Mouse (Mus musculus): Measurements from ENCODE around the gene Fam69a.
"Not testable (repeated sequence)": the region's sequence is repeated elsewhere in the genome, so short reads cannot be mapped to it uniquely, and the experiment has no call there.

The Fam69a gene

DNA sequence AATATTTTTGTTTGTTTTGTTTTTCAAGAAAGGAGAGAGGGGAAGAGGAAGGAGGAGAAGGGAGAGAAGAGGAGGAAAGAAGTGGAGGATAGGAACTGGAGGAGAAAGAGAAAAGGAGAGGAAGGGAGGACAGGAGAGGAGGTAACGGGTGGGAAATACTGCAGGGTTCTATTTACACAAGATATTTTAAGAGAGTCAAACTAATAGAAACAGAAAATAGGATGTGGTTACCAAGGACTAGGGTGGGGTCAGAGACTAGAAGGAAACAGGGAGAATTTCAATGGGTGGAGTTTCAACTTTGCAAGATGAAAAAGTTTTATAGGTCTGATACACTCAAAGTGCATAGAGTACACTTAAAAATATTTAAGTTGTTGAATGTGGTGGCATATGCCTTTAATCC is 7.0 kb downstream of the Fam69a start:
- DNase-seq (ENCODE audit: low spot score): no peak

DNA sequence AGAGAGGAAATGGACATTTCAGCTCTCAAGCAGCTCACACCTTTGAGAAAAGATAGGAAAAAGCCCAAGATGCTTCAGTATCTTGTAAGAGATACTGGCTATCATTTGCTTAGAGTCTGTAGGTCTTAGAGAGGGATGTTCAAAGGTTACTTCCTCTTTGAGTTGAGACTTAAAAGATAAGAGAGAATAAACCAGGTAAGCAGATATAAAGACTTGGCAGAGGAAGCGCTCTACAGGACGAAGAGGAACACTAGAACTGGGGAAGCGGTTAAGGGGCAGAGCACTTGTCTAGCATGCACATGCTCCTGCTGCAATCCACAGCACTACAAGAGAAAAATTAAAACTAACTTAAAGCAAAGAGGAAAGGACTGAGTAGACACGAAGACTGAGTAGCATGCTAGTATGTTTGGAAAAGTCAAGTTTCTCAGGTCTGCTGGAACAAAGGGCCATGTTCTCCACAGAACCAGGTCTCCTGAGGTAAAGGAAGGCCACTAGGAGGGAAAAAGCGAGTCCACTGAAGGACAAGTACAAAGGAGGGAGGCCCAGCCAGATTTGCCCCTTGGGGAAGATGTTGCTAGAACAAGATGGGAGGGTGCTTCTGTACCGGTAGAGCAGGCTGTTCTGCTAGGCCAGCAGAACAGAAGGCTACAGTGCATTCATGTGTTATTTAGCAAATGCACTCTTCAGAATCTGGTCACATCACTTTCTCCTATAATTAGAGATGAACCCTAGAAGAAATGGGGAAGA is 8.4 kb downstream of the Fam69a start:
- peak; percentile 60 for DNase-seq (ENCODE audit: low spot score)

DNA sequence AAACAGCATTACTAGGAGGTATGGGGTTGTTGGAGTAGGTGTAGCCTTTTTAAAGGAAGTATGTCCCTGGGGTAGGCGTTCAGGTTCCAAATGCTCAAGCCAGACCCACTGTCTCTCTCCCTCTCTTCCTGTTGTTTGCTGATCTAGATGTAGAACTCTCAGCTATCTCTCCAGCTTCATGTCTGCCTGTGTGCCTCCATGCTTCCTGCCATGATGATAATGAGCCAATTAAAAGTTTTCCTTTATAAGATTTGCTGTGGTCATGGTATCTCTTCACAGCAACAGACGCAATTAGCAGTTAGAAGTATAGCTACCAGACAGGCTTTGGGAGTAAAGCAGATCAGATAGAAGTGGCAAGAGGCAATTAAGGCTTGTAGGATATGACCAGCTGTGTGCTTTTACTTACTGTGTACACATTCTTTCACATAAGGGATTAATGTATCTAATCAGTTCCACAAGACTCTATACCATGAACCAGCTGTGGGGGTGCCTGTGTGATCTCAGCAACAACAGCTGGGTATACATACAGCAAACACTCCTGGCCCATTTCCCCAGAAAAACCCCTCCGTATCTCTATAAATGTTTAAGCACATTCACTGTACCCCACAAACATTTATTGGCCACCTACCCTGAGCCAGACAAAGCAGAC is 9.1 kb downstream of the Fam69a start:
- no peak for DNase-seq (ENCODE audit: low spot score)

GRCm38 (mm10) chr5:107973310-107973709 is 13.6 kb downstream of the Fam69a start:
- no peak for DNase-seq (ENCODE audit: low spot score)

DNA sequence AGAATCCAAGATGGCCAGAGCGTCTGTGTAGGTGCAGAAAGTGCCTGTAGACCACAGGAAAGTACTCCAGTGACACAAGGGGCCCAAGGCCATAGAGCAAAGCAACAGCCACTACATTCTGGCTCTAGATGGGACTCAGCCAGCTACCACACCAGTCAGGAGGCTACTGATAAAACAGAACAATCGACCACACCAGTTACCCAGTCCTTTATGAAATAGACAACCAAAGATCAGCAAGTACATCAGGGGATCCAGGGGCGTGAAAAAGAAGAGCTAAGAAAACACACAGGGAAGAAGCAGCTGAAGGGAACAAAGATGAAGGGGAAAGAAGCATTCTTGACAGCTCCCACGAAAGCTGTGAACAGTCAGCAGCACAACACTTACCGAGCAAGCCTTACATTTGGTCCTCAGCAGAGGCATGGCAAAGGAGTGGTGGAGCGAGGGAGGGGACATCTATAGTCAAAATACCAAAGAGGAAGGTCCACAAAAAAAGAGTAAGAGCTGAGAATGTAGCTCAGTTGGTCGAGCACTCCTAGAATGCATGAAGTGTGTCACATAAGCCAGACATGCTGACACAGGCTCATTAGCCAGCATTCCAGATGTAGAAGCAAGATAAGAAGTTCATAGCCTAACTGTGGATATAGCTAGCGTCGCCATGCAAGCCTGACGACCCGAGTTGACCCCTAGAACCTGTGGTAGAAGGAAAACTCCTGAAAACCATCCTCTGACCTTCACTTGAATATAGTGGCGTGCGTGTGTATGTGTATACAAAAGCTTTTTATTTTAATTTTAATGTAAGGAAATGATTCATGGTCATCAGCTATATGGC is 14.2 kb downstream of the Fam69a start:
- DNase-seq (ENCODE audit: low spot score): no peak

DNA sequence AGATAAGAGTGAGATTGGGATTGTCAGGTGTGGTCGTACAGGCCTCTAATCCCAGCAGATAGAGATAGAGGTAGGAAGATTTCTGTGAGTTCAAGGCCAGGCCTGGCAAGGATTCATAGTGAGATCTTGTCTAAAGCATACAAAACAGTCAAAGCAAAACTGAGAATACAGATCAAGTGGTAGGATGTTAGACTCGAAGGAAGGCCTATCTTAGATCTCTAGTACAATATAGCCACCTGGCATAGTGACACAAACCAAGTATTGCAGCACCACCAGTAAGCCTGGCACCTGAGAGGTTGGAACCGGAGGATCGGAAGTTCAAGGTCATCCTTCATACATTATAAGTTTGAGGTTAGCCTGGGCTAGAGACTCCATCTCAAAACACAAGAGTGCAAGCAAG is 15.8 kb downstream of the Fam69a start:
- no peak for DNase-seq (ENCODE audit: low spot score)

- not testable (repeated sequence) for DNase-seq (ENCODE audit: low spot score)
Observed at GRCm38 (mm10) chr5:107969818-107970217, 17.1 kb downstream of the Fam69a start.

GRCm38 (mm10) chr5:107968079-107968478 is 18.8 kb downstream of the Fam69a start:
- no peak for DNase-seq (ENCODE audit: low spot score)

DNA sequence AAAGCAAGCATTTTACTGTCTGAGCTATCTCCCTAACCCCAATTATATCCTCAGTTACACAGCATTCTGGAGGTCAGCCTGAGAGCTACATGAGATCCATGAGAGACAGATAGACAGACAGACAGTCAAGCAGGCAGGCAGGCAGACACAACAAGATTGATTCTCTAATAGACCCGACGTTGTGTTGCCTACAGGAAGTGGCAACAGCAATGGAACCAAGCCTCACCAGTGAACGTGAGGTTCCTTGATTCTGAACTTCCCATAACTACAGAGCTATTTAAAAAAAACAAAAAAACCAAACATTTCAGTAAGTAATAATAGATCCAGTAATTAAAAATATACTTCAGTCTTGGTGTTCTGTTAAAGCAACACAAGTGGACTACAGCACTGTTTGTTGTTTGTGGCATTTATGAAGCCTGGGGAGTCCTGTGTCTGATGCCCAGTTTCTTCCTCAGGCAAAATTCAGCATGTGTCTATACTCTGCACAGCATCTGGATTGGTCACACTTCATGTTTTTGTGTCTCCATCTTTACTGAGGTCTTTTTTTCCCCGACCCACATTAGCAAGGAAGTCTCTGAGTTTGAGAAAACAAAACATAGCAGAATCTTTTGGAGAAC is 19.9 kb downstream of the Fam69a start:
- peak; percentile 57 for DNase-seq (ENCODE audit: low spot score)

GRCm38 (mm10) chr5:107966156-107966555 is 20.7 kb downstream of the Fam69a start:
- DNase-seq (ENCODE audit: low spot score): no peak

DNA sequence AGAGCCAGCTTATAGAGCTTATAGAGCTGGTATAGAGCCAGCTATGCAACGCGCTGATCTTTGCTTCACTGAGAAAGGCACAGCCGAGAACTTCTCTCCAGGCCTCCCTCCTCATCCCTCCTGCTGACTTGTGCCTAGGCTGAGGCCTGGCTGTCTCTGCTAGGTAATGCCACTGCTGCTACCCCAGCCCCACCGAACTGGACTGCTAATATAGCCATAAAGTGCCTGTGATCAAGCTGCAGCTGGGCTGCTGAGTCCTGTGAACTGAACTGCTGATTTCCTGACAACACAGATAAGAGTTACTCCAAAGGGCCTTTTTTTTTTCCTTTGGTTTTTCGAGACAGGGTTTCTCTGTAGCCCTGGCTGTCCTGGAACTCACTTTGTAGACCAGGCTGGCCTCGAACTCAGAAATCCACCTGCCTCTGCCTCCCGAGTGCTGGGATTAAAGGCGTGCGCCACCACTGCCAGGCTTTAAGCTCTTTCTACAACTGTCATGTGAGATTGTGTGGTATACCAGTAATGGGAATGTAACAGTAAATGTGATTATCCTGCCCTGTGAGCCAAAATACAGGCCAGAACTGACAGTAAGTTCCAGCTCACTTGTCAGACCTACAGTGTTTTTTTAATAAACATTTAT is 21.4 kb downstream of the Fam69a start:
- no peak for DNase-seq (ENCODE audit: low spot score)

DNA sequence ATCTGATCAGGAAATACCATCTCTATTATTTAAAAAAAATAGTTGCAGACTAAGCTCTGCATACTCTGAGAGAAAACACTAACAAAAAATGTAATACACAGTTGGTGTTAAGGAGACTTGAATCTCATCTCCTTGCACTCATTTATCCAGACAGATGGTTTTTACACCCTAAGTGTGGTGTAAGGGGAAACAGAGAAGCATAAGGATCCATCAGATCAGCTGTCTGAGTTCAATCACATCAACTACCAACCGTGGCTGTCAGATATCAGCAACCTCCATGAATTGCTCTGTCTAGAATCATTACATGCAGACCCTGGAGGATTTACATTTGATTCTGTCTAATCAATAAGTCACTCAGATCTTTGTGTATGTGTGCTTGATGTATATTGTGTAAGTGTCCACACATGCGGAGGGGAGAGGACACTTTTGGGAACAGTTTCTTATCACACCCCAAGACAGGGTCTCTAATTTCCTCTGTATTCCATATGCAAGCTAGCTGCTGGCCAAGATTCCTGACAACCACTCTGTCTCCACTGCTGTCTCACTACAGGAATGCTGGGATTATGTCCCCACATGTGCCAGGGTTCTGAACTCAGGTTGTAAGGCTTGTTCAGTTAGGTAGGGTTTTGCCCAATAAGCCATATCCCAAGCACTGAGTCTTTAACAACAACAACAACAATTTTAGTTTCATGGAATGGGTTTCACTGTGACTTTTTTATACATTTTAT is 22.7 kb downstream of the Fam69a start:
- no peak for DNase-seq (ENCODE audit: low spot score)

- peak; percentile 64 for DNase-seq (ENCODE audit: low spot score)
Observed at GRCm38 (mm10) chr5:107961438-107962251, 25.2 kb downstream of the Fam69a start.

DNA sequence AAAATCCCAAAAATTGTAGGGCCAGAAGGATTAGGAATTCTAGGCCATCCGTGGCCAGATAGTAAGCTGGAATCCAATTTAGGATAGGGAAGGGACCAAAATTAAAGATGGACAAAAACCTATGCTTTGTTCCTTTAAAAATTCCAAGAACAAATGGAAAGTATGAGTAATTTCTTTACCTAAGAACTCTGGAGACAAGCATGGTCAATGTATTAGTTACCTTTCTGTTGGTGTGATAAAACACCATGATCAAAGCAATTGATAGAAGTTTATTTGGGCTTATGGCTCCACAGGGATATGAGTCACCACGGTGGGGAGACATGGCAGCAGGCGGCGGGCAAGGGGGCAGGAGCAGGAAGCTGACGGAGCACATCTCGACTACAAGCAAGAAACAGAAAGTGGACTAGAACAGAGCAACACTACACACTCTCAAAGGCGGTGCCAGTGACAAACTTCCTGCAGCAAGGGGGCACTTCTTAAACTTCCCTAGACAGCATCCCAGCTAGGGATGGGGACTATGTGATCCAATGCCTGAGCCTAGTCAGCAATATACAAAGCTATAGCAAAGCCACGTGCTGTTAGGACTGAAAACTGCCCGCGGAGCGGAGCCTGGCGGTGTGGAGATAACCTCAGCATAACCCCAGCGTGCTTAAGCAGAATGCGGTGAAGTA is 26.2 kb downstream of the Fam69a start:
- DNase-seq (ENCODE audit: low spot score): peak; percentile 80

DNA sequence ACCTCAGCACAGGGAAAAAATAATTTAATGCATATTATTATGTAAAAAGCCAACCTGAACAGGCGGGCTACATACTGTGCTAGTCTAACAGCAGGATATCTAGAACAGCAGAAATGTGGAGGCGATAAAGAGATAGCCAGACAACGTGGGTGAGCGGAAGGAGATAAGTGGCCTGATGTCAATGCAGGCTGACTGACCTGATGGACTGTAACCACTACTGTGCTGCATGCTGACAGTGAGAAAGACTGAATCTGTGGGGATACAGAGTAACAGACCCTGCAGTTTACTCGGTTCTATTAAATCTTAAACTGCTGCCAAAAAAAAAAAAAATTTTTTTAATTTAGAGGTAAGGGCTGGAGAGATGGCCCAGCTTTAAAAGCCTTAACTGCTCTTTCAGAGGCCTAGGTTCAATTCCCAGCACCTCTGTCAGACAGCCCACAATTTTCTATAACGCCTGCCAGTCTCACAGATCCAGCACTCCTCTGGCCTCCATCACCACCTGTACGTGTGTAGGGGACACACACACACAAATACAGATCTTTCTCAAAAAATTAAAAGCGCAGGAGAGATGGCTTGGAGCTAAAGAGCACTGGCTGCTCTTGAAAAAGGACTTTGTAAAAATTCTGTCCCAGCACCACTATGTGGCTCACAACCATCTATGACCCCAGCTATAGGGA is 27.1 kb downstream of the Fam69a start:
- DNase-seq (ENCODE audit: low spot score): no peak

- peak; percentile 48 for DNase-seq (ENCODE audit: low spot score)
Observed at GRCm38 (mm10) chr5:107950643-107951042, 36.2 kb downstream of the Fam69a start.

DNA sequence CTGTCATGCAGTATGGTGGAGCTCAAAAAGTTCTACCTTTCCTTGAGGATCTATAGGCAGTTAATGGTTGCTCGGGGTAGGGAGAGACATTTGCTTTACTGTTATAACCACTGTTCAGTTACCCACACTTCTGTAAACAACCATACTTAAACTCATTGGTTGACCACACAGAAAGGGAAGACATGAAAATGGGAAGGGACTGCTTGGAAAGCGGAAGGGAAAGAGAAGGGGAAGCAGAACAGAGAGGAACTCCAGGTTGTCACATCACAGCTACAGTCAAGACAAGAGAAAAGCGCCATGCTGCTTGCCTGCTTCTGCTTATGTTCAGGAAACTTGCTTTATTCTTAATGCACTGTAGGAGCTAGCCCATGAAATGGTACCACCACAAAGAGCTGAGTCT is 37.3 kb downstream of the Fam69a start:
- no peak for DNase-seq (ENCODE audit: low spot score)

DNA sequence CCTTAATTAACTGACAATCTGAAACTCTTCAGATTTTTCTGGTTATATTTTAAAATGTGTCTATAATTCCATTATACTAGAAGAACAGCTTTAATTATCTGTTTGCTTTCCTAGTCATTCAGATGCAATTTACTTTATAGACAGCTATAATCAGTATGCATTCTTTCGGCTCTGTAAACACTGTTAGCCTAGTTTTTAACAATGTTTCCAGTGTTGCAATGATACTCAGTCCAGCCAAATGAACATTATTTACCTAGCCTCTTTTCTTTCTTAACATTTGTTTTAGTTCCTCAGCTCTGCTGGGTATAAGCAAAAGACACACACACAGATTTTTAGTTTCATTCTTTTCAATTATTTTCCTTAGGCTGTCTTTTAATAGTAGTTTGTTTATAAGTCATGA is 38.0 kb downstream of the Fam69a start:
- DNase-seq (ENCODE audit: low spot score): no peak

DNA sequence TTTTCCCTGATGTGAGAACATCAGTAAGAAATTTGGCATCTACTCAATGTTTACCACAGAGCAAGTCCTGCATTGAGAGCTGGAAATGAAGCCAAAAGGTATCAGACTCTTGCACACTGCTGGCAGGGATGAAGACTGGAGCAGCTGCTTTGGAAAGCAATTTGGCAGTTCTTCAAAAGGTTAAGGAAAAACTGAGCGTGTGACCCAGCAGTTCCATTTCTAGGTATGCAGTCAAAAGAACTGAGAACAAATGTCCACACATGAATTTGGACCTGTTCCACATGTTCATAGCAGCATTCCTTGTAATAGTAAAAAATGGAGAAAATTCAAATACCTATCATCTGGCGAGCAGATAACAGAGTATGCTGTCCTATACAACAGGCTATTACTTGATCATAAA is 39.3 kb downstream of the Fam69a start:
- DNase-seq (ENCODE audit: low spot score): no peak
